Mouse (Mus musculus): ENCODE measurements at regions not wholly inside any gene's neighbourhood (a gene's known extent, or its start where the extent isn't known, plus 50 kb on each side); places are given as distances from the start of the nearest gene placed in this dataset.
A peak's percentile ranks its signal among the peaks of the same experiment; 100 is the strongest.

DNA sequence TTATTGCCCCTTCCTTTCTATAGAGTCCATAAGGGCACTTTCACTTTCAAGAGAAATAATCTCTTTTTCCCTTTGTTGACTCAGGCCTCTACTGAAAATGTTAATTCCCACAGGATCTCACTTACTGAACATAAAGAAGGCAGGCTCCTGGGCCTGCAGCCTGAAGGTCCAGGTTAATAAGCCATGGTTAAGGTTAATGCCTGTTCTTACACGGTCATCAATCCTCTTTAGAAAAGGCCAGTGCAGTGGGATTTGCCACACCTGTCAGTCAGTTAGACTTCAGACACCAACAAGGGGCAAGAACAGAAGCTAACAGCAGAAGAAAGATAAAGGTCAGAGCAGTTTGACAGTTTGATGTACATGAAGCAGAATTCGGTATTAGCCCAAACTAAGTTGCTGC, 288.6 kb downstream of the Fam84b start:
- Histone ChIP-seq H3K27me3 (ENCODE audit: control insufficient read depth, insufficient read depth, low read length, poor library complexity, severe bottlenecking) (no peaks in the 10 kb centered on the region), H3K27ac (ENCODE audit: insufficient read depth, low read length) (no peak overlapping the region), H3K4me3 (ENCODE audit: low read depth, low read length) (no peak overlapping the region), H3K9me3 (replicated peaks; ENCODE audit: control insufficient read depth, insufficient read depth, low read length, poor library complexity, severe bottlenecking) (no peaks in the 10 kb centered on the region; the same call in 1 of the 2 replicates), H3K9ac (ENCODE audit: low read depth, poor library complexity, severe bottlenecking) (no peak overlapping the region), H3K36me3 (ENCODE audit: control insufficient read depth, insufficient read depth, low read length, poor library complexity, severe bottlenecking) (no peaks in the 10 kb centered on the region), H3K4me1 (ENCODE audit: control insufficient read depth, insufficient read depth, low read length) (no peaks in the 10 kb centered on the region)
- TF ChIP-seq CTCF (IDR thresholded peaks at IDR 0.05; ENCODE audit: low read depth, low read length), result no peak
- TF ChIP-seq EP300 (IDR thresholded peaks at IDR 0.05; ENCODE audit: insufficient read depth, low read depth, low read length), result no peak
- TF ChIP-seq POLR2A (IDR thresholded peaks at IDR 0.05; ENCODE audit: insufficient read depth, low read length), result no peak

- no peak overlapping the region for H3K27ac ChIP-seq (ENCODE audit: insufficient read depth, low read length)
- no peak overlapping the region for H3K4me3 ChIP-seq (ENCODE audit: low read depth, low read length)
- H3K27me3 ChIP-seq (ENCODE audit: control insufficient read depth, insufficient read depth, low read length, poor library complexity, severe bottlenecking), result no peaks in the 10 kb centered on the region
- H3K9me3 ChIP-seq (replicated peaks; ENCODE audit: control insufficient read depth, insufficient read depth, low read length, poor library complexity, severe bottlenecking), result no peaks in the 10 kb centered on the region; the same call in 1 of the 2 replicates
- no peaks in the 10 kb centered on the region for H3K4me1 ChIP-seq (ENCODE audit: control insufficient read depth, insufficient read depth, low read length)
- no peak overlapping the region for H3K9ac ChIP-seq (ENCODE audit: low read depth, poor library complexity, severe bottlenecking)
- TF ChIP-seq POLR2A (IDR thresholded peaks at IDR 0.05; ENCODE audit: insufficient read depth, low read length), result no peak
- TF ChIP-seq CTCF (IDR thresholded peaks at IDR 0.05; ENCODE audit: low read depth, low read length), result no peak
- TF ChIP-seq EP300 (IDR thresholded peaks at IDR 0.05; ENCODE audit: insufficient read depth, low read depth, low read length), result no peak
- H3K36me3 ChIP-seq (ENCODE audit: control insufficient read depth, insufficient read depth, low read length, poor library complexity, severe bottlenecking), result no peaks in the 10 kb centered on the region
Measured at GRCm38 (mm10) chr15:60560641-60561040, 292.9 kb downstream of the Fam84b start.

GRCm38 (mm10) chr15:60555691-60556090, 297.9 kb downstream of the Fam84b start:
- no peaks in the 10 kb centered on the region for H3K4me1 ChIP-seq (ENCODE audit: control insufficient read depth, insufficient read depth, low read length)
- H3K4me3 ChIP-seq (ENCODE audit: low read depth, low read length), result no peak overlapping the region
- TF ChIP-seq POLR2A (IDR thresholded peaks at IDR 0.05; ENCODE audit: insufficient read depth, low read length), result no peak
- TF ChIP-seq CTCF (IDR thresholded peaks at IDR 0.05; ENCODE audit: low read depth, low read length), result no peak
- TF ChIP-seq EP300 (IDR thresholded peaks at IDR 0.05; ENCODE audit: insufficient read depth, low read depth, low read length), result no peak
- no peaks in the 10 kb centered on the region for H3K36me3 ChIP-seq (ENCODE audit: control insufficient read depth, insufficient read depth, low read length, poor library complexity, severe bottlenecking)
- no peaks in the 10 kb centered on the region for H3K27me3 ChIP-seq (ENCODE audit: control insufficient read depth, insufficient read depth, low read length, poor library complexity, severe bottlenecking)
- H3K27ac ChIP-seq (ENCODE audit: insufficient read depth, low read length), result peak overlapping the region; percentile 31; the same call in 1 of the 2 replicates
- H3K9me3 ChIP-seq (replicated peaks; ENCODE audit: control insufficient read depth, insufficient read depth, low read length, poor library complexity, severe bottlenecking), result peaks cover 2% of the 10 kb centered on the region; the same call in 1 of the 2 replicates
- no peak overlapping the region for H3K9ac ChIP-seq (ENCODE audit: low read depth, poor library complexity, severe bottlenecking)

GRCm38 (mm10) chr15:60554587-60554986, 299.0 kb downstream of the Fam84b start:
- no peak overlapping the region for H3K4me3 ChIP-seq (ENCODE audit: low read depth, low read length)
- no peaks in the 10 kb centered on the region for H3K36me3 ChIP-seq (ENCODE audit: control insufficient read depth, insufficient read depth, low read length, poor library complexity, severe bottlenecking)
- no peak for TF ChIP-seq EP300 (IDR thresholded peaks at IDR 0.05; ENCODE audit: insufficient read depth, low read depth, low read length)
- TF ChIP-seq POLR2A (IDR thresholded peaks at IDR 0.05; ENCODE audit: insufficient read depth, low read length), result no peak
- no peak for TF ChIP-seq CTCF (IDR thresholded peaks at IDR 0.05; ENCODE audit: low read depth, low read length)
- no peak overlapping the region for H3K9ac ChIP-seq (ENCODE audit: low read depth, poor library complexity, severe bottlenecking)
- no peaks in the 10 kb centered on the region for H3K27me3 ChIP-seq (ENCODE audit: control insufficient read depth, insufficient read depth, low read length, poor library complexity, severe bottlenecking)
- no peak overlapping the region; the same call in 1 of the 2 replicates for H3K27ac ChIP-seq (ENCODE audit: insufficient read depth, low read length)
- H3K9me3 ChIP-seq (replicated peaks; ENCODE audit: control insufficient read depth, insufficient read depth, low read length, poor library complexity, severe bottlenecking), result 0 out of 2 replicates have a peak, but pooled peaks cover 2% of the 10 kb centered on the region
- no peaks in the 10 kb centered on the region for H3K4me1 ChIP-seq (ENCODE audit: control insufficient read depth, insufficient read depth, low read length)

- TF ChIP-seq CTCF (IDR thresholded peaks at IDR 0.05; ENCODE audit: low read depth, low read length) (no peak), POLR2A (IDR thresholded peaks at IDR 0.05; ENCODE audit: insufficient read depth, low read length) (no peak), EP300 (IDR thresholded peaks at IDR 0.05; ENCODE audit: insufficient read depth, low read depth, low read length) (no peak)
- Histone ChIP-seq H3K9ac (ENCODE audit: low read depth, poor library complexity, severe bottlenecking) (no peak overlapping the region), H3K27me3 (ENCODE audit: control insufficient read depth, insufficient read depth, low read length, poor library complexity, severe bottlenecking) (no peaks in the 10 kb centered on the region), H3K36me3 (ENCODE audit: control insufficient read depth, insufficient read depth, low read length, poor library complexity, severe bottlenecking) (no peaks in the 10 kb centered on the region), H3K9me3 (replicated peaks; ENCODE audit: control insufficient read depth, insufficient read depth, low read length, poor library complexity, severe bottlenecking) (no peaks in the 10 kb centered on the region), H3K4me1 (ENCODE audit: control insufficient read depth, insufficient read depth, low read length) (no peaks in the 10 kb centered on the region), H3K4me3 (ENCODE audit: low read depth, low read length) (no peak overlapping the region), H3K27ac (ENCODE audit: insufficient read depth, low read length) (no peak overlapping the region)
Measured at GRCm38 (mm10) chr15:60548045-60548444, 305.5 kb downstream of the Fam84b start.

- H3K9ac ChIP-seq (ENCODE audit: low read depth, poor library complexity, severe bottlenecking), result no peak overlapping the region
- H3K27me3 ChIP-seq (ENCODE audit: control insufficient read depth, insufficient read depth, low read length, poor library complexity, severe bottlenecking), result no peaks in the 10 kb centered on the region
- H3K9me3 ChIP-seq (replicated peaks; ENCODE audit: control insufficient read depth, insufficient read depth, low read length, poor library complexity, severe bottlenecking), result no peaks in the 10 kb centered on the region
- H3K36me3 ChIP-seq (ENCODE audit: control insufficient read depth, insufficient read depth, low read length, poor library complexity, severe bottlenecking), result no peaks in the 10 kb centered on the region
- no peak for TF ChIP-seq POLR2A (IDR thresholded peaks at IDR 0.05; ENCODE audit: insufficient read depth, low read length)
- TF ChIP-seq CTCF (IDR thresholded peaks at IDR 0.05; ENCODE audit: low read depth, low read length), result no peak
- no peak for TF ChIP-seq EP300 (IDR thresholded peaks at IDR 0.05; ENCODE audit: insufficient read depth, low read depth, low read length)
- no peaks in the 10 kb centered on the region for H3K4me1 ChIP-seq (ENCODE audit: control insufficient read depth, insufficient read depth, low read length)
- no peak overlapping the region for H3K4me3 ChIP-seq (ENCODE audit: low read depth, low read length)
- no peak overlapping the region for H3K27ac ChIP-seq (ENCODE audit: insufficient read depth, low read length)
Measured at GRCm38 (mm10) chr15:60537191-60537590, 316.4 kb downstream of the Fam84b start.

Measured in ES-Bruce4 (cell line).